Mouse (Mus musculus) skeletal muscle tissue, adult 2 months (tissue): ENCODE data around the gene Fam210b.

Experiments
- DNase-seq: peaks from one replicate; pipeline ENCODE4 v3.0.0-alpha.2; 2012; ENCODE audit warnings: low read depth, low spot score

Gene Fam210b

GRCm38 (mm10) chr2:172401116-172401825, 55.9 kb downstream of the Fam210b start:
- peak; percentile 58 for DNase-seq

- DNase-seq, result no peak
Measured at GRCm38 (mm10) chr2:172404239-172404638, 58.9 kb downstream of the Fam210b start.

GRCm38 (mm10) chr2:172405011-172405410, 59.6 kb downstream of the Fam210b start:
- no peak for DNase-seq
